Mouse (Mus musculus) embryonic facial prominence, embryonic 10.5 days (tissue): ENCODE data around the gene Tmem54. TPM values are rescaled to one million over a fixed set of nuclear protein-coding genes. Genes with fewer than 3 reads are reported as not detected.
A peak's percentile ranks its signal among the peaks of the same experiment; 100 is the strongest.

Experiments used
- DNase-seq: peaks from one replicate; pipeline ENCODE4 v3.0.0-alpha.2; 2017; ENCODE audit warnings: low spot score
- H3K27ac ChIP-seq: fragments of 300-500 bp; sonication (generic); replicated peaks from 2 replicates; pipeline ENCODE4 v1.5.1; 2016; ENCODE audit warnings: mild to moderate bottlenecking
- H3K27me3 ChIP-seq: fragments of 300-500 bp; sonication (generic); replicated peaks from 2 replicates; pipeline ENCODE4 v1.6.1; 2016; ENCODE audit warnings: low read depth, mild to moderate bottlenecking; ENCODE audit not compliant: poor library complexity, severe bottlenecking
- H3K36me3 ChIP-seq: fragments of 300-500 bp; sonication (generic); replicated peaks from 2 replicates; pipeline ENCODE4 v1.6.1; 2016; ENCODE audit warnings: mild to moderate bottlenecking, moderate library complexity
- H3K4me1 ChIP-seq: fragments of 300-500 bp; sonication (generic); 2 replicates; pipeline ENCODE4 v1.6.1; 2016
- H3K4me3 ChIP-seq: fragments of 300-500 bp; sonication (generic); 2 replicates; pipeline ENCODE4 v1.5.1; 2016; ENCODE audit warnings: mild to moderate bottlenecking, moderate library complexity
- H3K9me3 ChIP-seq: fragments of 300-500 bp; sonication (generic); 2 replicates; pipeline ENCODE4 v1.6.1; 2016; ENCODE audit warnings: mild to moderate bottlenecking
- WGBS: fragments of 180-500 bp; shearing (Covaris S2); methylation state at CpG from one replicate; pipeline ENCODE4 v1.1.7; 2016; 5-methylcytosine and 5-hydroxymethylcytosine counted together
- polyA plus RNA-seq: library from polyadenylated mRNA; unstranded; fragments of >200 nt; fragmentation: Nextera tagmentation; extraction: Ambion mirVana; gene quantifications from 2 replicates; pipeline ENCODE4 v1.2.1, GENCODE M21; 2016

Gene Tmem54
- polyA plus RNA-seq, 1 experiment from 2014 or later, result 10.6 TPM

GRCm38 (mm10) chr4:129079126-129079525 lies 26.2 kb upstream of the Tmem54 start:
- Histone ChIP-seq H3K36me3 (peaks cover 96% of the 10 kb centered on the region), H3K4me1 (no peaks in the 10 kb centered on the region), H3K27me3 (no peaks in the 10 kb centered on the region), H3K27ac (no peak overlapping the region), H3K4me3 (no peak overlapping the region), H3K9me3 (0 out of 2 replicates have a peak, but pooled peaks cover 4% of the 10 kb centered on the region)
- 95% methylated on average over 9 of the region's 9 CpGs for WGBS
- no peak for DNase-seq

- H3K36me3 ChIP-seq, result peaks cover 91% of the 10 kb centered on the region
- WGBS, result 86% methylated on average over 7 of the region's 7 CpGs
Measured at GRCm38 (mm10) chr4:129081041-129081440, 24.3 kb upstream of the Tmem54 start.

GRCm38 (mm10) chr4:129081512-129081911 lies 23.8 kb upstream of the Tmem54 start:
- H3K27me3 ChIP-seq, result no peaks in the 10 kb centered on the region
- DNase-seq, result no peak
- no peak overlapping the region for H3K27ac ChIP-seq
- H3K9me3 ChIP-seq, result 0 out of 2 replicates have a peak, but pooled peaks cover 4% of the 10 kb centered on the region
- H3K36me3 ChIP-seq, result peaks cover 86% of the 10 kb centered on the region
- no peaks in the 10 kb centered on the region for H3K4me1 ChIP-seq
- no peak overlapping the region for H3K4me3 ChIP-seq
- WGBS, result 85% methylated on average over 6 of the region's 6 CpGs

More at GRCm38 (mm10) chr4:129081041-129081440, 24.3 kb upstream of the Tmem54 start:
- no peak for DNase-seq
- H3K9me3 ChIP-seq, result 0 out of 2 replicates have a peak, but pooled peaks cover 4% of the 10 kb centered on the region
- H3K27ac ChIP-seq, result no peak overlapping the region
- no peak overlapping the region for H3K4me3 ChIP-seq
- no peaks in the 10 kb centered on the region for H3K4me1 ChIP-seq
- no peaks in the 10 kb centered on the region for H3K27me3 ChIP-seq

GRCm38 (mm10) chr4:129081939-129082338 lies 23.4 kb upstream of the Tmem54 start:
- Histone ChIP-seq H3K27ac (no peak overlapping the region), H3K36me3 (peaks cover 82% of the 10 kb centered on the region), H3K4me1 (no peaks in the 10 kb centered on the region), H3K9me3 (0 out of 2 replicates have a peak, but pooled peaks cover 4% of the 10 kb centered on the region), H3K27me3 (no peaks in the 10 kb centered on the region), H3K4me3 (no peak overlapping the region)
- DNase-seq, result no peak
- 82% methylated on average over 3 of the region's 3 CpGs for WGBS

GRCm38 (mm10) chr4:129082379-129083115 lies 22.8 kb upstream of the Tmem54 start:
- H3K4me1 ChIP-seq, result no peaks in the 10 kb centered on the region
- H3K27me3 ChIP-seq, result no peaks in the 10 kb centered on the region
- WGBS, result 49% methylated on average over 10 of the region's 10 CpGs
- H3K27ac ChIP-seq, result no peak overlapping the region
- 0 out of 2 replicates have a peak, but pooled peaks cover 4% of the 10 kb centered on the region for H3K9me3 ChIP-seq
- H3K4me3 ChIP-seq, result no peak overlapping the region
- peak; percentile 77 for DNase-seq
- H3K36me3 ChIP-seq, result peaks cover 76% of the 10 kb centered on the region

GRCm38 (mm10) chr4:129084896-129085295 lies 20.5 kb upstream of the Tmem54 start:
- H3K9me3 ChIP-seq, result no peaks in the 10 kb centered on the region
- 92% methylated on average over 9 of the region's 9 CpGs for WGBS
- no peaks in the 10 kb centered on the region for H3K27me3 ChIP-seq
- no peak overlapping the region for H3K4me3 ChIP-seq
- H3K27ac ChIP-seq, result no peak overlapping the region
- H3K4me1 ChIP-seq, result no peaks in the 10 kb centered on the region
- no peak for DNase-seq
- peaks cover 53% of the 10 kb centered on the region for H3K36me3 ChIP-seq

GRCm38 (mm10) chr4:129086078-129086477 lies 19.3 kb upstream of the Tmem54 start:
- H3K36me3 ChIP-seq, result peaks cover 41% of the 10 kb centered on the region
- H3K4me1 ChIP-seq, result no peaks in the 10 kb centered on the region
- no peaks in the 10 kb centered on the region for H3K27me3 ChIP-seq
- no peak overlapping the region for H3K4me3 ChIP-seq
- no peak overlapping the region for H3K27ac ChIP-seq
- H3K9me3 ChIP-seq, result no peaks in the 10 kb centered on the region
- WGBS, result 30% methylated on average over 8 of the region's 8 CpGs
- DNase-seq, result peak; percentile 73

GRCm38 (mm10) chr4:129087850-129088249 lies 17.5 kb upstream of the Tmem54 start:
- no peaks in the 10 kb centered on the region for H3K4me1 ChIP-seq
- peaks cover 25% of the 10 kb centered on the region for H3K36me3 ChIP-seq
- no peaks in the 10 kb centered on the region for H3K27me3 ChIP-seq
- no peak overlapping the region for H3K27ac ChIP-seq
- 49% methylated on average over 5 of the region's 5 CpGs for WGBS
- no peak for DNase-seq
- H3K4me3 ChIP-seq, result no peak overlapping the region
- no peaks in the 10 kb centered on the region for H3K9me3 ChIP-seq

GRCm38 (mm10) chr4:129095276-129095675 lies 10.1 kb upstream of the Tmem54 start:
- no peak overlapping the region for H3K4me3 ChIP-seq
- 35% methylated on average over 15 of the region's 15 CpGs for WGBS
- 0 out of 2 replicates have a peak, but pooled peaks cover 2% of the 10 kb centered on the region for H3K4me1 ChIP-seq
- H3K9me3 ChIP-seq, result no peaks in the 10 kb centered on the region
- no peak for DNase-seq
- H3K27ac ChIP-seq, result no peak overlapping the region
- H3K36me3 ChIP-seq, result no peaks in the 10 kb centered on the region
- H3K27me3 ChIP-seq, result peaks cover 22% of the 10 kb centered on the region

GRCm38 (mm10) chr4:129097006-129097405 lies 8.3 kb upstream of the Tmem54 start:
- no peak overlapping the region for H3K4me3 ChIP-seq
- no peak for DNase-seq
- WGBS, result 76% methylated on average over 7 of the region's 7 CpGs

GRCm38 (mm10) chr4:129102133-129102829 lies 3.1 kb upstream of the Tmem54 start:
- Histone ChIP-seq H3K27me3 (peaks cover 48% of the 10 kb centered on the region), H3K4me3 (no peak overlapping the region), H3K9me3 (no peaks in the 10 kb centered on the region), H3K36me3 (no peaks in the 10 kb centered on the region), H3K4me1 (peaks cover 17% of the 10 kb centered on the region), H3K27ac (no peak overlapping the region)
- no peak for DNase-seq
- WGBS, result 82% methylated on average over 14 of the region's 14 CpGs

More at GRCm38 (mm10) chr4:129097006-129097405, 8.3 kb upstream of the Tmem54 start:
- H3K4me1 ChIP-seq, result 0 out of 2 replicates have a peak, but pooled peaks cover 2% of the 10 kb centered on the region
- no peaks in the 10 kb centered on the region for H3K9me3 ChIP-seq
- H3K27ac ChIP-seq, result no peak overlapping the region
- H3K36me3 ChIP-seq, result no peaks in the 10 kb centered on the region
- peaks cover 22% of the 10 kb centered on the region for H3K27me3 ChIP-seq

GRCm38 (mm10) chr4:129106073-129106472 lies 725 bp downstream of the Tmem54 start:
- no peak overlapping the region for H3K27ac ChIP-seq
- H3K4me3 ChIP-seq, result peak overlapping the region; percentile 55
- peaks cover 61% of the 10 kb centered on the region for H3K27me3 ChIP-seq
- DNase-seq, result peak; percentile 41
- H3K4me1 ChIP-seq, result peaks cover 37% of the 10 kb centered on the region
- H3K36me3 ChIP-seq, result no peaks in the 10 kb centered on the region
- H3K9me3 ChIP-seq, result no peaks in the 10 kb centered on the region
- WGBS, result 14% methylated on average over 9 of the region's 9 CpGs
